Mouse (Mus musculus) cerebral cortex, adult 2 months (tissue): ENCODE results near the gene Fbxo22.

Experiments used
- WGBS: fragments of 180-500 bp; shearing (Covaris S2); methylation state at CpG from one replicate; pipeline ENCODE4 v1.1.7; 2018; 5-methylcytosine and 5-hydroxymethylcytosine counted together

The Fbxo22 gene

GRCm38 (mm10) chr9:55208790-55209481 is at the start of gene Fbxo22:
TSS of gene Fbxo22 (plus strand) at chr9:55208925.
- WGBS: under 1% methylated on average over 65 of the region's 65 CpGs

GRCm38 (mm10) chr9:55170655-55171412 is 37.9 kb upstream of the Fbxo22 start:
- WGBS: 69% methylated on average over 7 of the region's 7 CpGs

- WGBS: 77% methylated on average over 1 of the region's 1 CpGs
Observed at GRCm38 (mm10) chr9:55172195-55172685, 36.5 kb upstream of the Fbxo22 start.

- 80% methylated on average over 2 of the region's 2 CpGs for WGBS
Observed at GRCm38 (mm10) chr9:55174235-55174634, 34.5 kb upstream of the Fbxo22 start.

GRCm38 (mm10) chr9:55195876-55196275 is 12.8 kb upstream of the Fbxo22 start:
- WGBS: 71% methylated on average over 3 of the region's 3 CpGs

GRCm38 (mm10) chr9:55198260-55198659 is 10.5 kb upstream of the Fbxo22 start:
- 49% methylated on average over 1 of the region's 1 CpGs for WGBS

GRCm38 (mm10) chr9:55199348-55199747 is 9.4 kb upstream of the Fbxo22 start:
- WGBS: 46% methylated on average over 2 of the region's 2 CpGs

GRCm38 (mm10) chr9:55208458-55208789 is 301 bp upstream of the Fbxo22 start:
- WGBS: 1% methylated on average over 2 of the region's 2 CpGs

- 57% methylated on average over 4 of the region's 4 CpGs for WGBS
Observed at GRCm38 (mm10) chr9:55211611-55212010, 2.9 kb downstream of the Fbxo22 start.

GRCm38 (mm10) chr9:55213396-55213795 is 4.7 kb downstream of the Fbxo22 start:
- 100% methylated on average over 1 of the region's 1 CpGs for WGBS

- 88% methylated on average over 3 of the region's 3 CpGs for WGBS
Observed at GRCm38 (mm10) chr9:55215056-55215455, 6.3 kb downstream of the Fbxo22 start.

- 83% methylated on average over 3 of the region's 3 CpGs for WGBS
Observed at GRCm38 (mm10) chr9:55215648-55216047, 6.9 kb downstream of the Fbxo22 start.

- WGBS: 76% methylated on average over 2 of the region's 2 CpGs
Observed at GRCm38 (mm10) chr9:55216078-55216477, 7.4 kb downstream of the Fbxo22 start.

GRCm38 (mm10) chr9:55217381-55217780 is 8.7 kb downstream of the Fbxo22 start:
- 74% methylated on average over 3 of the region's 3 CpGs for WGBS

GRCm38 (mm10) chr9:55225165-55225737 is 16.5 kb downstream of the Fbxo22 start:
- 87% methylated on average over 7 of the region's 7 CpGs for WGBS

GRCm38 (mm10) chr9:55226251-55226650 is 17.5 kb downstream of the Fbxo22 start:
- 43% methylated on average over 3 of the region's 3 CpGs for WGBS

GRCm38 (mm10) chr9:55228149-55228548 is 19.4 kb downstream of the Fbxo22 start:
- WGBS: 88% methylated on average over 4 of the region's 4 CpGs

GRCm38 (mm10) chr9:55229010-55229409 is 20.3 kb downstream of the Fbxo22 start:
- 83% methylated on average over 10 of the region's 10 CpGs for WGBS

- 71% methylated on average over 6 of the region's 6 CpGs for WGBS
Observed at GRCm38 (mm10) chr9:55231544-55231943, 22.8 kb downstream of the Fbxo22 start.

GRCm38 (mm10) chr9:55232110-55232509 is 23.4 kb downstream of the Fbxo22 start:
- 74% methylated on average over 5 of the region's 5 CpGs for WGBS

GRCm38 (mm10) chr9:55232586-55232985 is 23.9 kb downstream of the Fbxo22 start:
- WGBS: 83% methylated on average over 7 of the region's 7 CpGs

- WGBS: 67% methylated on average over 11 of the region's 11 CpGs
Observed at GRCm38 (mm10) chr9:55233076-55233475, 24.4 kb downstream of the Fbxo22 start.
